Mouse (Mus musculus) layer of hippocampus, postnatal 36 days (tissue): ENCODE data around the gene Sppl2b. TPM values are rescaled to one million over a fixed set of nuclear protein-coding genes. Genes with fewer than 3 reads are reported as not detected.
"Not testable (repeated sequence)": the region's sequence is repeated elsewhere in the genome, so short reads cannot be mapped to it uniquely, and the experiment has no call there.

ENCODE experiments used
- DNase-seq, 2 experiments: peaks; one replicate each; pipeline ENCODE4 v3.0.0; 2022
- total RNA-seq, 2 experiments: library from RNA; stranded (reverse); gene quantifications; 2 replicates each; pipeline ENCODE4 v1.2.3; 2021

The Sppl2b gene
- total RNA-seq, 2 experiments from 2014 or later = 56.0 to 67.0 TPM

GRCm38 (mm10) chr10:80823847-80824643 is 31.0 kb upstream of the Sppl2b start:
- no peak for DNase-seq

DNA sequence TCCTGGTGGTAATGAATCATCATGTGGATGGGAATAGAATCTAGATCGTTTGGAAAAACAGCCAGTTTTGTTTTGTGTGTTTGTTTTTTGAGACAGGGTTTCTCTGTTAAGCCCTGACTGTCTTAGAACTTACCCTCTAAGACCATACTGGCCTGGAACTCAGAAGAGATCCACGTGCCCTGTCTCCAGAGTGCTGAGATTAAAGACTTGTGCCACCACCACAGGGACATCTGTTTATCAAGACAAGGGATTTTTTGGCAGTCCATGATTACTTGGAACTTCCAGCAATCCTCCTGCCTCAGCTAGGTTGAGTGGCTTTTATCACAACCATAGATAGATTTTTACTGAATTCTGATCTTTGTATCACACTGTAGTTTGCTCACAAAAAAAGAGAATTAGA is 30.2 kb upstream of the Sppl2b start:
- no peak for DNase-seq

GRCm38 (mm10) chr10:80826151-80827062 is 28.7 kb upstream of the Sppl2b start, which contains the start of gene Oaz1:
Gene Oaz1, plus strand, starts transcription at chr10:80826656.
- peak; percentile 98 to 99 for DNase-seq

DNA sequence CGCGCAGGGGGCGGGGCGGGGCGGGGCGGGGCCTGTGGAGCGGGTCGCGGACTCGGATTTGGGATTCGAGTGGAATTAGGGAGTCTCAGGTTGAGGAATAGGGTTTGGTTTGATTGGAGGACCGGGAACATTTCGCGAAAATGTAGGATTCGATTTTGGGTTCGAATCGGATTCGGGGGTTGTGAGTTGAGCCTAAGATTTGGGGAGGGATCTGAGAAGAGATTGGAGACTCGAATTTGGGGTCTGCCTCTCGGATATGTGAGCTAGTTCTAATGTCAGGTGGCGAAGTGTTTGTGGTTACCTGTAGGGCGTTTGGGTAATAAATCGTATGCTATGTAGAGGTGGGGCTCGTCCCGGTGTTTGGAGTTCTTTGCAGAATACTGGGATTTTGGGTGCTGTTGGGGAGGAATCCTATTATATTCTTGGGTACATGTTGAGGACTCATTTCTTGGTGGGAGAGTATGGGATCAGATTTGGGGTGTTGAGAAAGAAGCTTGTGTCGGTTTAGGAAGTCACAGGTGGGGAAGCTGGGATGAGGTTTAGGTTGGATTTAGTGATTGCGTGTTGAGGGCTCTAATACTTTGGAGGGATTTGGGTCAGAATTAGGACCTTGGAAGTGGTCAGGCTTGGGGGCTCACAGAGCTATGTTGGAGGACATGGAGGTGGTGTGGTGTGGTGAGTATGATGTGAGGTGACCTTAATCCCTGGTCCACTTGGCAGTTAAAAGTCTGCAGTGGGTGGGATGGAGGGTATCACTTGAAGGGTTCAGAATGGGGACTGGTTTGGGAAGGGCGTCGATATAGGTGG is 27.8 kb upstream of the Sppl2b start:
- DNase-seq = no peak

DNA sequence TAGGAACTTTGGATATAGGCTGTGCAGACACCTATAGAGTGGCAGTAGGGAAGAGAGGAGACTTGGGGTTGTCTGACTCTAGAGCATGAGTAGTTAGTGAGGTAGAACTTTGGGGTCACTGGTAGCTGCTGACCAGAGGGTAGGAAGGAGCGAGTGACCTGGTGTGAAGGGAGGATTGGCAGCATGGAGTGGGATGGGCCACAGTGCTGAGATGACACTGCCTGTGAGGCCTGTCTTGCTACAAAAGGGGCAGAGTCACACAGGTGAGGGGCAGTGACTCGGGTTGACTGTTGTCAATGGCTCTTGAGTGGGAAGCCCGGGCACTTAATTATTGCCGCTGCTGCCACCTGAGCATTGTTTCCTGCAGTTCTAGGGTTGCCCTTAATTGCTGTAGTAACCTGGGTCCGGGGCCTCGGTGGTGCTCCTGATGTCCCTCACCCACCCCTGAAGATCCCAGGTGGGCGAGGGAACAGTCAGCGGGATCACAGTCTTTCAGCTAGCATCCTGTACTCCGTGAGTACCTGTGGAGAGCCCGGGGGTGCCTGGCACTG is 27.1 kb upstream of the Sppl2b start:
- DNase-seq = no peak

GRCm38 (mm10) chr10:80828587-80828986 is 26.5 kb upstream of the Sppl2b start:
- not testable (repeated sequence) for DNase-seq

DNA sequence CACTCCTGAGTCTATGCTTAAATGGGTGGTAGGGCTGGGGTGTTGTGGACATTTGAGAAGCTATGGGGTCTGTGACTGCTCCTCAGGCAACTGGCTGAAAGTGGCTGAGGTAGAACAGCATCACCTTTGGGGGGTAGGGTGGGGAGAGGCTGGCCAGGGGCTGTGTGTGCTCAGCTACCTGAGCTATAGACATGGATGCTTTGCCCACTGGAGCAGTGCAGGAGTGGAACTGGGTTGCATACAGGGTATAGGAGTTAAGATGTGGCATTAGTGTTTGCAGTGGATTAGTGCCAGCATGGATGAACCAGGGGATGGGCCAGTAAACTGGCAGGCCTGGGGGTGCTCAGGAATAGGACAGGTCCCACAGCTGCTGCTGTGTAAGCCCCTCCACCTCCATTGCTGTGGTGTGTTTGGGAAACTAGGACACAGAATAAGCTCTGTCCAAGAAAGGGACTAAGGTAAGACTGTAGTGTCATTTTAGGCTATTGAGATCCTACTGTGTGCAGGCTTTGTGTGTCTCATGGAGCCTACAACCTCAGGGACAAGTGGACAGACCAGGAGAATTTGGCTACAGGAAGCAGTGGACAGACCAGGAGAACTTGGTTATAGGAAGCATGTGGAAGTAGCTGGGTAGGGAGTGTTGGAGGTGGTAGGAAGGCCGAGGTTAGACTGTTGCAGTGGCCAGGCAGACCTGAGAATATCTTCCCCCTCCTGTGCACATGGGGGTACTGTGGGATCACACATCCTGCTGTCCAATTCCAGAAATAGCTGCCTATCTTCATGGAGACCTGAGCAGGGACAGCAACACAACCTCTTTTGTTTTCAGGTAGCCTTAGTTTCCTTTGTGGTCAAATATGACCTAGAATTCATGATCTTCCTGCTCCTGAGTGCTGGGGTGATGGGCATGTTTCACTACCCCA is 25.5 kb upstream of the Sppl2b start:
- DNase-seq = no peak

DNA sequence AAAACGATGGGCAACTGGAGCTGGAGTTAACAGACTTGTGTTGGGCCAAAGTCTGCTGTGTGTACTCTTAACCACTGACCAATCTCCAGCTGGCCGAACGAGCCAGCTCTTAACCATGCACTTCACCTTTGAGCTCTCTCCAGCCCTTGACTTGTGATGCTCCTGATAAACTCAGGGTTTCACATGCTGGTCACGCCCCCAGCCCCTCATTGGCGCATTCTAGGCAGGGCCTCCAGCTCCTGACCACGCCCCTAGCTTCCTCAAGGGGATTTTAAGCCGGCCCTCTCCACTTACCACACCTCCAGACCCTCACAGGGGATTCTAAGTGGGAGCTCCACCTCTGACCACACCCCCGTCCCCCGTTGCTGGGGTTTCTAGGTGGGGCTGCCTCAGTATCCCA is 23.9 kb upstream of the Sppl2b start:
- no peak for DNase-seq

GRCm38 (mm10) chr10:80832818-80833217 is 22.3 kb upstream of the Sppl2b start:
- DNase-seq = no peak

- DNase-seq = no peak
Measured at GRCm38 (mm10) chr10:80835617-80836016, 19.5 kb upstream of the Sppl2b start.

- no peak for DNase-seq
Measured at GRCm38 (mm10) chr10:80836949-80837379, 18.1 kb upstream of the Sppl2b start.

GRCm38 (mm10) chr10:80837827-80838226 is 17.2 kb upstream of the Sppl2b start:
- no peak for DNase-seq

GRCm38 (mm10) chr10:80838346-80838912 is 16.6 kb upstream of the Sppl2b start:
- no peak for DNase-seq

DNA sequence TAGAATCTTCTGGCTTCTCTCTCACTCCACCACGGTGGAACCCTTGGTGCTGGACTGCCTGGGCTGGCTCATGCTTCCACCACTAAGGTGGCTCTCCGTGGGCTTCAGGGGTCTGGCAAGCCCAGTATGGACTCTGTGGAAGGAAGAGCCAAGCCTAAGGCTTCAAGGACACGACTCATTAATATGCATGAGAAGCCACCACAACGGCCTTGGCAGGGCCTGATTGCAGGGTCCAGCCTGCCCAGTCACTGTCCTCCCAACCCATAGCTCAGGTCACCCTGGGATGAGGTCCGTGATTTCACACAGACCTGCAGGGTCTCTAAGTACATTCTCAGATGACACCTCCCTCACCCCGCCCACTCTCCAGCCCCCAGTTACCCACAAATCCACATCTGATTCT is 15.2 kb upstream of the Sppl2b start:
- no peak for DNase-seq

- DNase-seq = no peak
Measured at GRCm38 (mm10) chr10:80841685-80842084, 13.4 kb upstream of the Sppl2b start.

GRCm38 (mm10) chr10:80842334-80842733 is 12.7 kb upstream of the Sppl2b start:
- peak in 1 of 2 experiments; percentile 54 for DNase-seq

DNA sequence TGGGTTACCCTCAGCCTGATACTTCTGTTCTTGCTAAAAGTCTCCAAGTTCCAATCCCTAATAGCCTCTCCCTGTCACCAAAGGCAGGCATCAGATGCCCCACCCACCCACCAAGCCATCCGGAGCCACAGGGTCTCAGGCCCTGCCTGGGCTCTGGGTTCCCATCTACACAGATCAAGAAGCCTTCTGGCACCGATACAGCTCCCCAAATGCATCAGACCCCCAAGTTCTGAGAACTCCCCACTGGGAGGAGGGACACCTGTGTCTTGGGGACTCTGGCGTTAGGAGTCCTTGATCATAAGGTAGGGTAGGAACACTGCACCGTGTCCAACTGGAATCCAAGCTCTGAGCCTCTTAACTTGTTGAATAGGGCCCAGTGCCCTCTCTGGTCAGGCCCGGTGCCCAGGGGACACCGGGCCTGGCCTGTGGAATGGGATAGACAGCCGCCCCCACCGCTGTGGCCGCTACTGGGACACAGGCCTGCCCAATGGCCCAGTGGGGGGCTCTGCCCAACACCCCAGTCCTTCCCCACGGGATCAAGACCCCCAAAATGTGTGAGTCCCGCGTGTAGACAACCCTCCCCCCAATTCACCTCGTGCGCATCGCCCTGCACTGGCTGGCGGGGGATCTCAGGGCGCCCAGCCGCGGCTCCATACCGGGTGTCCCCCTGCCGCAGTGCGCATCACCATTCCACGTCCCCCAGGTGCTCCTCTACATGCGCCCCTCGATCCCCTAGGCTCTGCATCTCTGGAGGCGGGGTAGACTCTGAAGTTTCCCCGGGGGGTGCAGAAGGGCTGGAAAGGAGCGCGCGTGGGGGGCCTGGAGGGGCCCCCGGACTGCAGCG is 11.8 kb upstream of the Sppl2b start:
- DNase-seq = no peak

DNA sequence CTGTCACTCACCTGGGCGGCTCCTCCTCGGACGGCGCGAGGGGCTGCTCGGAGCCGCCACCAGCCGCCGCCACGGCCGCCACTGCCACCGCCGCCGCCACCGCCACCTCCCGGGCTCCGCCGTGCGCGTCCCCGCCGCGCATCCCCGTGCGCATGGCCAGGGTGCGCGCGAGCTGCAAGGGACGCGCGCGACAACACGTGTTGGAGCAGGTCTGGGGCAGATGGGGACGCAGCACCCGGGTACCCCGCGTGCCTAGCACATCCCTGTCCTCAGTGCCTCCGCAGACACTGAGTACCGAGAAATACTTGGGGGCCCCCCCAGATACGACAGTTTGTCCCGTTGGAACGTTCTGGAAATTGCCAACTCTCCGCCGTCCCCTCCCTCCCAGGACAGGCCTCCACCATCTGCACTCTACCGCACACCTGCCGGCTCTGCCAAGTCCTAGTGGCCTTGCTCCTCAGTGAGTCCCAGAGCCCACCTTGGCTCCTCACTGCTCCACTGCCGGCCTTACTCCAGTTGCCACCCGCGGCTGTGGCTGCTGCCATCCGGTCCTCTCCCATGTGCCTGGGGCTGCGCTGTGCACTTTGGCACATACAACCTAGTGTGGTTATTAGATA is 11.0 kb upstream of the Sppl2b start, which contains the start of gene Lingo3:
Gene Lingo3, minus strand, starts transcription at position 109 of the 617 bp plus-strand sequence.
- DNase-seq = peak; percentile 62 to 69

- DNase-seq = no peak
Measured at GRCm38 (mm10) chr10:80845055-80845693, 9.9 kb upstream of the Sppl2b start.
